Mouse (Mus musculus) midbrain, embryonic 15.5 days (tissue): Measurements from ENCODE around the gene Gm9837. TPM values are rescaled to one million over a fixed set of nuclear protein-coding genes. Genes with fewer than 3 reads are reported as not detected.

Experiments
- ATAC-seq: fragments of 200-750 bp; cut with Nextera tagmentation; replicated peaks from 2 replicates; pipeline ENCODE4 v1.8.0; 2017; ENCODE audit warnings: moderate TSS enrichment
- H3K27ac ChIP-seq: fragments of 300-500 bp; sonication (generic); 2 replicates; pipeline ENCODE4 v1.5.1; 2015; ENCODE audit warnings: mild to moderate bottlenecking, inconsistent platforms
- H3K27me3 ChIP-seq: fragments of 300-500 bp; sonication (generic); replicated peaks from 2 replicates; pipeline ENCODE4 v1.6.1; 2015; ENCODE audit warnings: inconsistent platforms
- H3K36me3 ChIP-seq: fragments of 300-500 bp; sonication (generic); replicated peaks from 2 replicates; pipeline ENCODE4 v1.6.1; 2015; ENCODE audit warnings: inconsistent platforms
- H3K4me1 ChIP-seq: fragments of 300-500 bp; sonication (generic); 2 replicates; pipeline ENCODE4 v1.6.1; 2015; ENCODE audit warnings: inconsistent platforms
- H3K4me2 ChIP-seq: fragments of 300-500 bp; sonication (generic); 2 replicates; pipeline ENCODE4 v1.6.1; 2015; ENCODE audit warnings: inconsistent platforms, mild to moderate bottlenecking, moderate library complexity
- H3K4me3 ChIP-seq: fragments of 300-500 bp; sonication (generic); 2 replicates; pipeline ENCODE4 v1.5.1; 2015; ENCODE audit warnings: mild to moderate bottlenecking, inconsistent platforms
- H3K9ac ChIP-seq: fragments of 300-500 bp; sonication (generic); 2 replicates; pipeline ENCODE4 v1.6.1; 2015; ENCODE audit warnings: mild to moderate bottlenecking, inconsistent platforms
- H3K9me3 ChIP-seq: fragments of 300-500 bp; sonication (generic); 2 replicates; pipeline ENCODE4 v1.6.1; 2016; ENCODE audit warnings: inconsistent platforms
- WGBS: fragments of 180-500 bp; shearing (Covaris S2); methylation state at CpG from one replicate; pipeline ENCODE4 v1.1.7; 2015; ENCODE audit warnings: mixed read lengths; 5-methylcytosine and 5-hydroxymethylcytosine counted together
- polyA plus RNA-seq: library from polyadenylated mRNA; unstranded; fragments of >200 nt; fragmentation: Nextera tagmentation; extraction: Ambion mirVana; gene quantifications from 2 replicates; pipeline ENCODE4 v1.2.1, GENCODE M21; 2015

Gene Gm9837
- polyA plus RNA-seq, 1 experiment from 2014 or later = not detected

GRCm38 (mm10) chr11:53463551-53464424 lies 6.5 kb downstream of the Gm9837 start:
- WGBS = 5% methylated on average over 55 of the region's 55 CpGs
- Histone ChIP-seq H3K9ac (peak overlapping the region; percentile 16; the same call in 1 of the 2 replicates), H3K27ac (no peak overlapping the region), H3K4me1 (peaks cover 19% of the 10 kb centered on the region), H3K4me2 (peak overlapping the region; percentile 72), H3K4me3 (peak overlapping the region; percentile 38), H3K9me3 (peaks cover 3% of the 10 kb centered on the region; the same call in 1 of the 2 replicates), H3K27me3 (peaks cover 82% of the 10 kb centered on the region), H3K36me3 (no peaks in the 10 kb centered on the region)
- peak; percentile 40 for ATAC-seq

- 19% methylated on average over 5 of the region's 5 CpGs for WGBS
- Histone ChIP-seq H3K4me3 (no peak overlapping the region), H3K27ac (no peak overlapping the region), H3K4me1 (peaks cover 26% of the 10 kb centered on the region), H3K4me2 (no peak overlapping the region), H3K36me3 (no peaks in the 10 kb centered on the region), H3K27me3 (peaks cover 84% of the 10 kb centered on the region), H3K9me3 (peaks cover 3% of the 10 kb centered on the region; the same call in 1 of the 2 replicates), H3K9ac (no peak overlapping the region)
- no peak for ATAC-seq
Measured at GRCm38 (mm10) chr11:53461727-53462126, 8.6 kb downstream of the Gm9837 start.

GRCm38 (mm10) chr11:53460192-53460591 lies 10.1 kb downstream of the Gm9837 start:
- no peak overlapping the region for H3K4me2 ChIP-seq
- peaks cover 85% of the 10 kb centered on the region for H3K27me3 ChIP-seq
- 83% methylated on average over 3 of the region's 3 CpGs for WGBS
- H3K27ac ChIP-seq = no peak overlapping the region
- H3K9me3 ChIP-seq = peaks cover 3% of the 10 kb centered on the region; the same call in 1 of the 2 replicates
- no peak overlapping the region for H3K4me3 ChIP-seq
- H3K36me3 ChIP-seq = no peaks in the 10 kb centered on the region
- ATAC-seq = no peak
- no peak overlapping the region for H3K9ac ChIP-seq
- H3K4me1 ChIP-seq = peaks cover 21% of the 10 kb centered on the region

GRCm38 (mm10) chr11:53458996-53459395 lies 11.3 kb downstream of the Gm9837 start:
- no peak overlapping the region for H3K4me3 ChIP-seq
- H3K9me3 ChIP-seq = no peaks in the 10 kb centered on the region
- H3K36me3 ChIP-seq = no peaks in the 10 kb centered on the region
- peaks cover 20% of the 10 kb centered on the region for H3K4me1 ChIP-seq
- no peak overlapping the region for H3K9ac ChIP-seq
- 70% methylated on average over 3 of the region's 3 CpGs for WGBS
- no peak overlapping the region for H3K4me2 ChIP-seq
- no peak overlapping the region for H3K27ac ChIP-seq
- H3K27me3 ChIP-seq = peaks cover 76% of the 10 kb centered on the region
- no peak for ATAC-seq

GRCm38 (mm10) chr11:53457372-53457954 lies 12.8 kb downstream of the Gm9837 start:
- Histone ChIP-seq H3K27ac (no peak overlapping the region), H3K4me2 (peak overlapping the region; percentile 80), H3K4me3 (peak overlapping the region; percentile 47), H3K9ac (peak overlapping the region; percentile 40), H3K36me3 (no peaks in the 10 kb centered on the region), H3K4me1 (peaks cover 11% of the 10 kb centered on the region), H3K9me3 (no peaks in the 10 kb centered on the region), H3K27me3 (peaks cover 61% of the 10 kb centered on the region)
- ATAC-seq = no peak
- 5% methylated on average over 29 of the region's 29 CpGs for WGBS

- Histone ChIP-seq H3K36me3 (no peaks in the 10 kb centered on the region), H3K4me2 (peak within 1 kb of the TSS; percentile 80), H3K27ac (no peak within 1 kb of the TSS), H3K4me3 (peak within 1 kb of the TSS; percentile 47), H3K9ac (peak within 1 kb of the TSS; percentile 40), H3K9me3 (no peaks in the 10 kb centered on the region), H3K27me3 (peaks cover 53% of the 10 kb centered on the region), H3K4me1 (peaks cover 11% of the 10 kb centered on the region)
- WGBS = 4% methylated on average over 41 of the region's 42 CpGs
- peak; percentile 66; the same call in 1 of the 2 replicates for ATAC-seq
Measured at GRCm38 (mm10) chr11:53456474-53457371, 13.6 kb downstream of the Gm9837 start, which contains the start of the genes Gm10447 and Shroom1. Gene Gm10447 (minus strand): TSS chr11:53457110. Gene Shroom1 (plus strand): TSS chr11:53457205.

- Histone ChIP-seq H3K36me3 (no peaks in the 10 kb centered on the region), H3K4me3 (no peak overlapping the region), H3K9me3 (no peaks in the 10 kb centered on the region), H3K9ac (no peak overlapping the region), H3K4me1 (peaks cover 11% of the 10 kb centered on the region), H3K4me2 (no peak overlapping the region), H3K27ac (no peak overlapping the region), H3K27me3 (peaks cover 29% of the 10 kb centered on the region)
- no peak for ATAC-seq
- 82% methylated on average over 5 of the region's 5 CpGs for WGBS
Measured at GRCm38 (mm10) chr11:53453031-53453430, 17.2 kb downstream of the Gm9837 start.

GRCm38 (mm10) chr11:53452396-53452795 lies 17.9 kb downstream of the Gm9837 start:
- no peak overlapping the region for H3K9ac ChIP-seq
- H3K4me3 ChIP-seq = no peak overlapping the region
- H3K27me3 ChIP-seq = peaks cover 22% of the 10 kb centered on the region
- no peaks in the 10 kb centered on the region for H3K36me3 ChIP-seq
- ATAC-seq = no peak
- H3K4me1 ChIP-seq = peaks cover 10% of the 10 kb centered on the region
- WGBS = 93% methylated on average over 9 of the region's 9 CpGs
- no peak overlapping the region for H3K4me2 ChIP-seq
- no peaks in the 10 kb centered on the region for H3K9me3 ChIP-seq
- H3K27ac ChIP-seq = no peak overlapping the region

- Histone ChIP-seq H3K27me3 (peaks cover 13% of the 10 kb centered on the region; the same call in 1 of the 2 replicates), H3K36me3 (no peaks in the 10 kb centered on the region), H3K4me3 (no peak overlapping the region), H3K9me3 (no peaks in the 10 kb centered on the region), H3K4me1 (no peaks in the 10 kb centered on the region), H3K9ac (no peak overlapping the region), H3K4me2 (no peak overlapping the region), H3K27ac (no peak overlapping the region)
- ATAC-seq = no peak
- WGBS = 81% methylated on average over 2 of the region's 2 CpGs
Measured at GRCm38 (mm10) chr11:53451361-53451760, 18.9 kb downstream of the Gm9837 start.

GRCm38 (mm10) chr11:53450070-53450705 lies 20.1 kb downstream of the Gm9837 start:
- H3K27me3 ChIP-seq = 0 out of 2 replicates have a peak, but pooled peaks cover 3% of the 10 kb centered on the region
- 70% methylated on average over 15 of the region's 15 CpGs for WGBS
- H3K9ac ChIP-seq = no peak overlapping the region
- no peaks in the 10 kb centered on the region for H3K36me3 ChIP-seq
- no peak overlapping the region for H3K4me2 ChIP-seq
- H3K4me3 ChIP-seq = no peak overlapping the region
- H3K9me3 ChIP-seq = no peaks in the 10 kb centered on the region
- H3K4me1 ChIP-seq = no peaks in the 10 kb centered on the region
- no peak for ATAC-seq
- H3K27ac ChIP-seq = no peak overlapping the region

- no peak for ATAC-seq
- H3K27me3 ChIP-seq = no peaks in the 10 kb centered on the region
- no peak overlapping the region for H3K9ac ChIP-seq
- H3K4me1 ChIP-seq = no peaks in the 10 kb centered on the region
- H3K4me3 ChIP-seq = no peak overlapping the region
- no peaks in the 10 kb centered on the region for H3K9me3 ChIP-seq
- H3K27ac ChIP-seq = no peak overlapping the region
- H3K36me3 ChIP-seq = no peaks in the 10 kb centered on the region
- 86% methylated on average over 1 of the region's 1 CpGs for whole genome bisulfite sequencing
- no peak overlapping the region for H3K4me2 ChIP-seq
Measured at GRCm38 (mm10) chr11:53448529-53448928, 21.8 kb downstream of the Gm9837 start.
